Mouse (Mus musculus) c-Kit-negative CD71-positive TER-119-positive erythroid progenitor cells, embryonic 14.5 days (primary cell): ENCODE data around the gene Apof.

Source experiments
- DNase-seq: peaks from one replicate; pipeline ENCODE4 v3.0.0-alpha.2; 2013; ENCODE audit warnings: low read depth, low spot score

Gene Apof

GRCm38 (mm10) chr10:128298243-128298642 lies 29.8 kb downstream of the Apof start:
- no peak for DNase-seq

GRCm38 (mm10) chr10:128298702-128299171 lies 30.3 kb downstream of the Apof start, which contains the start of gene Il23a:
Gene Il23a (minus strand): TSS chr10:128298752.
- DNase-seq: no peak

DNA sequence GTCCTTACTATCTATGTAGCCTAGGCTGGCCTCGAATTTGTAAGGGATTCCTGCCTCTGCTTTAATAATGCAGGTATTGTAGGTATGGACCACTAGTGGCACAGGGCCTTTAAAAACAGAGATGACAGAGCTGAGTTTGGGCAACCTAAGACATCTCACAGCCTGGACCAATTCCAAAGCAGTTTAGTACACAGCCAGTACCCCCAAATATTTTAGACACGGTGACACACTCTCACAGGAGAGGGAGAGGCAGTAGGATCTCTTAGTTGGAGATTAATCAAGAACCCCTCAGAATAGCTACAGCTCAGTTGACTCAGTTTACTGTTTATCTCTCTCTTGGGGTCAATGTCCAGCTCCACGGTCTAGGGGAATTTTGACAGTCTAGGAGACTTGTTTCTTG lies 33.9 kb downstream of the Apof start:
- peak; percentile 26 for DNase-seq

DNA sequence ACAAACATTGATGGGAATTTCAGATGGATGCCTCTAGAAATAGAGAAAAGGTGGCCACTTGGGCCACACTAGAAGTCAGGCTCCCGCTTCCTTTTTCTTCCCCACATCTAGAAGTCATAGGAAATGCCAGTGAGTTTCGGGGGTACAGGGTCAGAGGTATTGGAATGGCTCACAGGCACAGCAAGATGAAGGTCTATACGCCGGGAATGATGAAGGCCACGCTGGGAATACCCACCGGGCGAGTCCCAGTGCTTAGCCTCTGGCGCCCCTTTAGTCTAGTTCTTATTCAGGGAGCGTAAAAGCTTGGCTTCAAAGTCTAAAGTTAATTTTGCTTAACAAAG lies 34.3 kb downstream of the Apof start:
- DNase-seq: no peak

- peak; percentile 99 for DNase-seq
These were observed 34.9 kb downstream of the Apof start, which contains the start of gene Pan2 for GRCm38 (mm10) chr10:128303126-128304021. Gene Pan2 (plus strand): TSS chr10:128303335.

- no peak for DNase-seq
These were observed 41.2 kb downstream of the Apof start for GRCm38 (mm10) chr10:128309654-128310053.

DNA sequence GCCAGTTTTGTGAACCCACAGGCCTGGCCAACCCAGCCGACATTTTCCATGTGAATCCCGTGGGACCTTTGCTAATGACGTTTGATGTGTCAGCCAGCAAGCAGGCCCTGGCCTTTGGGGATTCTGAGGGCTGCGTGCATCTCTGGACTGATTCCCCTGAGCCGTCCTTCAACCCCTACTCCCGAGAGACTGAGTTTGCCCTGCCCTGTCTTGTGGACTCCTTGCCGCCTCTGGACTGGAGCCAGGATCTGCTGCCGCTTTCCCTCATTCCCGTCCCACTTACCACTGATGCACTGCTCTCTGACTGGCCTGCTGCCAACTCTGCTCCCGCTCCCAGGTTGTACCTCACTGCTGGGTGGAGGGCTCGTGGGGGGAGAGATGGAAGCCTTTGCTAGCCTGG lies 41.7 kb downstream of the Apof start:
- no peak for DNase-seq

DNA sequence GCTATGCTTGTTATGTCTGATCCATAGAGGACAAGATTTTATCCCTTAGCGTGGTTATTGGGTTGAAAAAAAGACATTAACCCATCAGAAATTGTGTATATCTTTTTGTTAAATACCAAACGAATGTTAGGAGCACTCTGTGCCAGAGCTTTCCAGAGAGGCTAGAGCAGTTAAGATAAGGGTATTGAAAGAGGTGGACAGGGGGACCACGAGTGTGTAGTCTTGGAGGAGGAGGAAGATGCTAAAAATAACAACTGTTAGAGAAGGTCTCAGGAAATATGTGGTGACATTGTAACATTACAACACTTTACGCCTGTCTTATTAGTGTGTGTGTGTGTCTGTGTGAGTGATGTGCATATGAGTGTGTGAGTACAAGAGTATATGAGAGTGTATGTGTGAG lies 42.4 kb downstream of the Apof start:
- no peak for DNase-seq

GRCm38 (mm10) chr10:128315578-128315977 lies 47.1 kb downstream of the Apof start:
- no peak for DNase-seq
